Mouse (Mus musculus): ENCODE measurements around the gene Exoc3l.

- no peak for TF ChIP-seq CTCF (IDR thresholded peaks at IDR 0.05; ENCODE audit: borderline replicate concordance, control insufficient read depth, extremely low read depth, insufficient read depth, low read length, poor library complexity)
- TF ChIP-seq POLR2A (IDR thresholded peaks at IDR 0.05; ENCODE audit: control insufficient read depth, extremely low read depth, insufficient read depth, low read length, poor library complexity) = no peak
Measured at GRCm38 (mm10) chr8:105299962-105300361, 4.1 kb upstream of the Exoc3l start.
